Mouse (Mus musculus) cerebellum, adult 2 months (tissue): ENCODE data around the gene Dner.

Experiments
- CTCF ChIP-seq: fragments of 200-500 bp; IDR thresholded peaks from 2 replicates; pipeline ENCODE4 v1.5.1; 2011; ENCODE audit warnings: low read depth, mild to moderate bottlenecking, control low read depth, low read length, moderate library complexity, borderline replicate concordance; ENCODE audit not compliant: insufficient read depth
- POLR2A ChIP-seq: fragments of 200-500 bp; IDR thresholded peaks from 2 replicates; pipeline ENCODE4 v1.6.1; 2011; ENCODE audit warnings: low read length, control low read depth, borderline replicate concordance; ENCODE audit not compliant: insufficient read depth

DNA sequence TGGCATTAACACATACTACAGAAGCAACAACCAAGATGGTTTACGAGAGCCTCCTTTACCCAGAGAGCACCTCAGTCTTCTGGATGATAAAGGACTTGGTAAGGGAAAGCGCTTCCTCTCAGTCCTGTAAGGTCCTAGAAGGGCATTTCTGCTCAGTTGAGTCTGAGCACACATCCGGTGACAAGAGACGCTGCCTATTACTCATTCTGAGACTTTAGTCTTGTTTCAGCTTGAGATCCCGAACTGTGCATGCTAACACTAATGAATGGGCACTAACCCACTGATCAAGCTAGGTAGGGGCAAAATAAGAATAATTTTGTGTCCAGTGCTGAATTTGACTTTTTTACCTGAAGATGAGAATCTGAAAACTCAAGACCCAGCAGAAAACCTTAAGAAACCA lies 97.0 kb downstream of the Dner start:
- no peak for TF ChIP-seq POLR2A
- TF ChIP-seq CTCF: no peak
